Mouse (Mus musculus) heart, embryonic 13.5 days (tissue): ENCODE results near the gene Ap3b1. TPM values are rescaled to one million over a fixed set of nuclear protein-coding genes. Genes with fewer than 3 reads are reported as not detected.

Experiments used
- ATAC-seq: fragments of 200-750 bp; cut with Nextera tagmentation; 2 replicates; pipeline ENCODE4 v1.8.0; 2017; ENCODE audit warnings: moderate TSS enrichment; ENCODE audit not compliant: insufficient number of reproducible peaks, low FRiP score, low TSS enrichment; ENCODE audit errors: extremely low read depth
- H3K27ac ChIP-seq: fragments of 300-500 bp; sonication (generic); replicated peaks from 2 replicates; pipeline ENCODE4 v1.5.1; 2015; ENCODE audit warnings: moderate library complexity, mild to moderate bottlenecking, inconsistent platforms
- H3K27me3 ChIP-seq: fragments of 300-500 bp; sonication (generic); replicated peaks from 2 replicates; pipeline ENCODE4 v1.6.1; 2015; ENCODE audit warnings: mild to moderate bottlenecking, inconsistent platforms
- H3K36me3 ChIP-seq: fragments of 300-500 bp; sonication (generic); 2 replicates; pipeline ENCODE4 v1.6.1; 2015; ENCODE audit warnings: mild to moderate bottlenecking, inconsistent platforms
- H3K4me1 ChIP-seq: fragments of 300-500 bp; sonication (generic); 2 replicates; pipeline ENCODE4 v1.6.1; 2015; ENCODE audit warnings: inconsistent platforms
- H3K4me2 ChIP-seq: fragments of 300-500 bp; sonication (generic); 2 replicates; pipeline ENCODE4 v1.6.1; 2015; ENCODE audit warnings: inconsistent platforms, mild to moderate bottlenecking, moderate library complexity
- H3K4me3 ChIP-seq: fragments of 300-500 bp; sonication (generic); 2 replicates; pipeline ENCODE4 v1.5.1; 2015; ENCODE audit warnings: moderate library complexity, mild to moderate bottlenecking, inconsistent platforms
- H3K9ac ChIP-seq: fragments of 300-500 bp; sonication (generic); 2 replicates; pipeline ENCODE4 v1.6.1; 2015; ENCODE audit warnings: inconsistent platforms, mild to moderate bottlenecking, moderate library complexity
- H3K9me3 ChIP-seq: fragments of 300-500 bp; sonication (generic); 2 replicates; pipeline ENCODE4 v1.6.1; 2016; ENCODE audit warnings: inconsistent platforms
- WGBS: fragments of 180-500 bp; shearing (Covaris S2); methylation state at CpG from one replicate; pipeline ENCODE4 v1.1.7; 2015; ENCODE audit warnings: mixed read lengths; 5-methylcytosine and 5-hydroxymethylcytosine counted together
- polyA plus RNA-seq: library from polyadenylated mRNA; unstranded; fragments of >200 nt; fragmentation: Nextera tagmentation; extraction: Ambion mirVana; gene quantifications from 2 replicates; pipeline ENCODE4 v1.2.1, GENCODE M21; 2015

Ap3b1 gene
- polyA plus RNA-seq, 1 experiment from 2014 or later, result 29.4 TPM

DNA sequence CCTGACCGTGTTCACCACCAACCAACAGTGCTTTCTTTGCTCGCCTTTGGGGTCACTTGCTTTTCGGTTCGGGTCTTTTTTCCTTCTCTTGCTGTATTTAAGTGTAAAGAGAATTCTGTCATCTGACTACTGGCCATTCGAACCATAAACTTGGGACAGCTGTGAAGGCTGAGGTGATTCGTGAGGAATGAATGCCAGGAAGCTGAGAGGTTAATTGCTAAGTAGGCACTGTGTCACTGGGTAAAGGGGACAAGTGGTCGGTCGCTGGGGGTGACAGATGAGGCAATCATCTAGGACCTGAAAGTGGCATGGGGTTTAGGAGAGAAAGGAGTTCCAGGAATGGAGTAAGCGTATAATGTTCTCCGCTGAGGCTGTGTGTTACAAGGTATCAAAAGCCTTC, 212.2 kb downstream of the Ap3b1 start:
- Histone ChIP-seq H3K4me2 (no peak overlapping the region), H3K9ac (no peak overlapping the region), H3K4me3 (no peak overlapping the region), H3K4me1 (peaks cover 7% of the 10 kb centered on the region; the same call in 1 of the 2 replicates), H3K27ac (no peak overlapping the region), H3K27me3 (peaks cover 15% of the 10 kb centered on the region), H3K36me3 (peaks cover 10% of the 10 kb centered on the region), H3K9me3 (no peaks in the 10 kb centered on the region)
- 81% methylated on average over 10 of the region's 10 CpGs for WGBS
- ATAC-seq, result no peak

DNA sequence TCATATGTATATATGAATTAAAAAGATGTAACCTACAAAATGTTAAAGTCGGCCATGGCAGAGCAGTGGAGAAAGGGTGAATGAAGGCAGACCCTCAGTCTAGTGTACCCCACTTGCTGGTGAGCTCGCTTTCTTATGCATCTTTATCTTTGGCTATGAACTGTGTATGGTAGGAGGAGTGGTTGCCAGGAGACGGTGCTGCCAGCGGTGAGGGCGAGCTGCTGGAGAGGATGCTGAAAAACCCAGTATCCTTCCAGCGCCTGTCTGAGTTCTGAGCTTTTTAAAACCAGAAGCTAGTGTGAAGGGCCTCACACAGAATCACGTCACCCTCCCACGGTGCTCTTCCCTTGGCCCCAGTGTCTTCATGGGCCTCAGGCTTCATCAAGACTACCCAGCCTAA, 214.6 kb downstream of the Ap3b1 start:
- H3K27me3 ChIP-seq, result peaks cover 35% of the 10 kb centered on the region
- no peaks in the 10 kb centered on the region for H3K36me3 ChIP-seq
- ATAC-seq, result no peak
- H3K4me2 ChIP-seq, result no peak overlapping the region
- peaks cover 7% of the 10 kb centered on the region; the same call in 1 of the 2 replicates for H3K4me1 ChIP-seq
- H3K4me3 ChIP-seq, result no peak overlapping the region
- 83% methylated on average over 8 of the region's 8 CpGs for WGBS
- no peak overlapping the region for H3K9ac ChIP-seq
- H3K27ac ChIP-seq, result no peak overlapping the region
- H3K9me3 ChIP-seq, result no peaks in the 10 kb centered on the region

DNA sequence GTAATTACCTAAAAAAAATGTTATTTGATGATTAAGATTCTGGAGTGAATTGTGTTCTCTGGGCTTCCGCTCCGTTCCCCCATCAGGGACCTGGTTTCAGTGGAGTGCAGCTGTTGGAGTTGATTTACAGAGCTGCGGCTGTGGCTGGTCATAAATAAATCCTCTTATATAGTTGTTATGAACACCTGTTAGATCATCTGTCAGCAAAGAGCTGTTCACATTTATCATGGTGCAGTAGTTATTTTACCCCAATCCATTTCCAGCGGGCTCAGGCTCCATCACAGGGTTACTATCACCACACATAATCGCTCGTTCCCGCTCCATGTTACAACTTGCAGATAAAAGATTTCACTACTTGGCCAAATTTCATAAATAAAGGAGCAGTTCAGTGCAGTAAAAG, 215.1 kb downstream of the Ap3b1 start:
- Histone ChIP-seq H3K4me3 (no peak overlapping the region), H3K27ac (no peak overlapping the region), H3K9me3 (no peaks in the 10 kb centered on the region), H3K9ac (no peak overlapping the region), H3K4me2 (no peak overlapping the region), H3K4me1 (peaks cover 7% of the 10 kb centered on the region; the same call in 1 of the 2 replicates), H3K36me3 (no peaks in the 10 kb centered on the region), H3K27me3 (peaks cover 39% of the 10 kb centered on the region)
- ATAC-seq, result no peak
- WGBS, result 83% methylated on average over 7 of the region's 7 CpGs

DNA sequence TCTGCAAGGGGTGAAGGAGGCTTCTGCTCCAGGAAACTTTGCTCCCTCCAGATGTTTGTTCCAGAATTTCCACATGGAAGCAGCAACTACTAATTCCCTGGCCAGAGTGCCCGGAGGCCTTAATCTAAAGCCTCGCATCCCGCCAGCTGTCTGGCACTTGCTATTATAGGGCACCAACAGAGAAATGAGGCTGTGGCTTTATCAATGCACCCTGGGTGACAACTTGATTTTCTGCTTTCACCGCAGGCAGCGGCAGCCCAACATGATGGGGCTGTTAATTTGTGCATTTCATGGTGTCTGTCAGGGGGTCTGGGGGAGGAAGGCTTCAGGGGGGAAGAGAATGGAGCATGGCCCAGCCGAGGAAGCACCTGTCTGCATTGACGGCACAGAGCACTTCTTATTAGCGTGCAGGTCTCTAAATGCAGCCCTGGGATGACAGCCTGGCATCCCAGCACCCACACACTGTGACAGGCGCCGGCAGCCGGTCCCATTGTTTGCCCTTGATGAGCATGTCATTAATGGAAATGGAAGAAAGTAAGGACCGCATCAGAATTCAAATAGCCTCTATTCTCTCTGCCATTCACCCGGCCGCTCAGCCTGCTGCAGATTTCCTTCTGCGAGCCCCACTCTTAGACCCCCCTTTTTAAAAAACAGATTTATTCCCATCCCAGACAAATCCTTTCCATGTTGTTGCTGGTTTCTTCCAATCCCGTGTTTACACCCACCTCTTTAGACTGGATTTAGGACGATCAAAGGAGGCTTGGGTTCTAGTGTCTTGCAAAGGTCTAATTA, 217.0 kb downstream of the Ap3b1 start:
- WGBS, result 26% methylated on average over 17 of the region's 17 CpGs
- H3K36me3 ChIP-seq, result no peaks in the 10 kb centered on the region
- H3K9me3 ChIP-seq, result no peaks in the 10 kb centered on the region
- no peak overlapping the region for H3K4me3 ChIP-seq
- peaks cover 39% of the 10 kb centered on the region for H3K27me3 ChIP-seq
- no peak overlapping the region for H3K27ac ChIP-seq
- ATAC-seq, result no peak
- 0 out of 2 replicates have a peak, but pooled peaks cover 7% of the 10 kb centered on the region for H3K4me1 ChIP-seq
- no peak overlapping the region for H3K9ac ChIP-seq
- no peak overlapping the region for H3K4me2 ChIP-seq

DNA sequence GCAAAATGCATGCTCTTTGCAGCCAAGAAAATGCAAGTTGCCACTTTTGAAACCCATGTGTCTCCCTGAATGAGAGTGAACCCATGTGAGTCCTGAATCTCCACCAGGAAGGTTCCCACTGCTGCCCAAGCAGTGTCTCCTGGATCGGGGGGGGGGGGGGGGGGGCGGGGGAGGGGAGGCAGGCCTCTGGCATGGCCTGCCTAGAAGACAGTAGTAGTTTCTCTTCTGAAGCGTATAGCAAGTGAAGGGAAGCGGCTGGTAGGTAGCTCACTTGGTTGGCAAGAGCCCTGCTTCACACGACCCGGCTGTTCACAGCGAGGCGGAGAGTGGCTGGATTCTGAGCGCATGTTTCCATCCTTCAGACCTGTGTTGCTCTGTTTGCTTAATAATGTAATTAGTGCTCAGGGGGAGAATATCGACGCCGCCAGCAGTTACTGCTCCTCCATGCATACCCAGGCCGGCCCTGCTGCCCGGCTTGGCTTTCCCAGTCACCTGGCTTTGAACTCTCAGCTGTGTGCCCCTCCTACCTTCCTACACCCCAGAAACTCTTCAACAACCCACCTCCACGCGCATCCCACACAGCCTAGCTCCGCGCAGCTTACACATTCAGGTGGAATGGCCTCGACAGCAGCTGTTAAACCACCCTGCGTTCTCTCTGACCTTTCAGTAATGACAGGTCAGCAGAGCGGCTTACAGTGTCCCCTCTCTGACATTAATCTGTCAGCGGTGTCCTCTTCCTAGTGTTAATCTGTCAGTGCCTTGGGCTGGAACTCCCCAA, 217.8 kb downstream of the Ap3b1 start:
- H3K4me2 ChIP-seq, result no peak overlapping the region
- H3K9ac ChIP-seq, result no peak overlapping the region
- no peaks in the 10 kb centered on the region for H3K36me3 ChIP-seq
- no peak overlapping the region for H3K4me3 ChIP-seq
- 38% methylated on average over 22 of the region's 22 CpGs for WGBS
- no peaks in the 10 kb centered on the region for H3K9me3 ChIP-seq
- no peak overlapping the region for H3K27ac ChIP-seq
- no peak for ATAC-seq
- 0 out of 2 replicates have a peak, but pooled peaks cover 7% of the 10 kb centered on the region for H3K4me1 ChIP-seq
- peaks cover 39% of the 10 kb centered on the region for H3K27me3 ChIP-seq

DNA sequence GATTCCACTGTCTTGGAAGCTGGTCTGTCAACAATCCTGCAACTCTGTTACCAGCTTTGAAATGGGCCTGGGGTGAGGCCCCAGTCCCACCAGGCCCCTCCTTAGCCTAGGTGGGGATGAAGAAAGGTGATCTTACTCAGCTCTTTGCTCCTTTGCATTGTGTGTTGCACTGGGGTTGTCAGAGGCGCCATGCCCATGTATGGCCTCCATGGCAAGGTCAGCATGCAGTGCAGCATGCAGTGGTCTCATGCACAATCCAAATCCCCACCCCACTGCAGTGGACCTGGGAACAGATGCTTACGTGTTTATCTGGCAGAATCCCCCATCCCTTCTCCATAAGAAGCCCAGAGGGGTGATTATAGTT, 218.4 kb downstream of the Ap3b1 start:
- Histone ChIP-seq H3K4me1 (0 out of 2 replicates have a peak, but pooled peaks cover 7% of the 10 kb centered on the region), H3K27ac (no peak overlapping the region), H3K4me3 (no peak overlapping the region), H3K27me3 (peaks cover 39% of the 10 kb centered on the region), H3K4me2 (no peak overlapping the region), H3K9me3 (no peaks in the 10 kb centered on the region), H3K36me3 (no peaks in the 10 kb centered on the region), H3K9ac (no peak overlapping the region)
- ATAC-seq, result no peak
- 76% methylated on average over 2 of the region's 2 CpGs for WGBS

DNA sequence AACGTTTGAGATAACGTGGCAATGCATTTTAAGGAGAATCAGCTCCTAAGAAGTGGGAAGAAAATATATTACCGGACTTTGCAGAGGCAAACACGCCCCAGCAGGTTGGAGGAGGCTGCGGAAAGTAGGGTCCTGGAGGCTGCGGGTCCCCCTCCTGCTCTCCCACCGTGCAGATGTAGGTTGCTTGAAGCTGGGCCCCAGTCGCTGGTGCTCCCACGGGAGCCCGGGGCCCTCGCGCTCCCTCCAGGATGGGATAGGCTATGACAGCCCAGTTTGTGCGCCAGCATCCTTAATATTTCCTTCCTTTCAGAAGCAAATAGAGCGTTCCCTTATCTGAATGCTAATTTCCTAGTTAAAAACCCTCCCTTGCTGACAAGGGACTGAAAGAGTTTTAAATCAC, 236.5 kb downstream of the Ap3b1 start:
- Histone ChIP-seq H3K4me2 (peak overlapping the region; percentile 68; the same call in 1 of the 2 replicates), H3K4me1 (peaks cover 10% of the 10 kb centered on the region), H3K9ac (no peak overlapping the region), H3K4me3 (peak overlapping the region; percentile 45), H3K9me3 (no peaks in the 10 kb centered on the region), H3K27me3 (peaks cover 82% of the 10 kb centered on the region), H3K36me3 (no peaks in the 10 kb centered on the region), H3K27ac (no peak overlapping the region)
- ATAC-seq, result no peak
- 7% methylated on average over 14 of the region's 14 CpGs for WGBS

DNA sequence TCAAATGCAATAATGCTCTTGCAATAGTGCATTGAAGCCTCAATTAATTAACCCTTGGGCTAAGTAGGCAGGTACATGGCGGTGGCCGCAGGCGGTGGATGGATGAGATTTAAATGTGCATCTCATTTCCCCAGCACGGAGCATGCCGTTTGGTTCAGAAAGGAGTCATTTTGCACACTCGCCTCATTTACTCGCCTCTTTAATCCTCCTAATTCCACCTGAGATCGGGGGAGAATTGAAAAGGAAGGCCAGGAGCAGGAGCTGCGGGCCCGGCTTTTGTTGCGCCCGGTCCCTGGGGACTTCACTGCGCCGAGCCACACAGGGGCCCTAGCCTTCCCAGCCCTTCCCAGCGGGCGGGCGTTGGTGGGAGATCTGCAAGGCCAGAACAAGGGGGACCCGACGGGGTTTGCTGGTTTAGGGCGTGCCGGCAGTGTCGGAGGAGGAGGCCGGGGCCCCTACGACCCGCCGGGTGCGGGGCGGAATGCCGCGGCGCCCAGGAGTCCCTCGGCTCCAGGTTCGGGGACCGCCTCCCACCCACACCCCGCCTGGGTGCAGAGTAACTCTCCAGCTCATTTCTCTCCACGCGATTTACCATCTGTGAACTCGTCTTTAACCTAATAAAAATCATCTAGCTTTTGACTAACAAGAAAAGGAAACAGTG, 237.1 kb downstream of the Ap3b1 start:
- Histone ChIP-seq H3K4me2 (peak overlapping the region; percentile 68), H3K9me3 (no peaks in the 10 kb centered on the region), H3K9ac (peak overlapping the region; percentile 29; the same call in 1 of the 2 replicates), H3K36me3 (no peaks in the 10 kb centered on the region), H3K4me1 (peaks cover 10% of the 10 kb centered on the region), H3K27ac (no peak overlapping the region), H3K4me3 (peak overlapping the region; percentile 45), H3K27me3 (peaks cover 84% of the 10 kb centered on the region)
- 1% methylated on average over 38 of the region's 38 CpGs for WGBS
- ATAC-seq, result no peak

DNA sequence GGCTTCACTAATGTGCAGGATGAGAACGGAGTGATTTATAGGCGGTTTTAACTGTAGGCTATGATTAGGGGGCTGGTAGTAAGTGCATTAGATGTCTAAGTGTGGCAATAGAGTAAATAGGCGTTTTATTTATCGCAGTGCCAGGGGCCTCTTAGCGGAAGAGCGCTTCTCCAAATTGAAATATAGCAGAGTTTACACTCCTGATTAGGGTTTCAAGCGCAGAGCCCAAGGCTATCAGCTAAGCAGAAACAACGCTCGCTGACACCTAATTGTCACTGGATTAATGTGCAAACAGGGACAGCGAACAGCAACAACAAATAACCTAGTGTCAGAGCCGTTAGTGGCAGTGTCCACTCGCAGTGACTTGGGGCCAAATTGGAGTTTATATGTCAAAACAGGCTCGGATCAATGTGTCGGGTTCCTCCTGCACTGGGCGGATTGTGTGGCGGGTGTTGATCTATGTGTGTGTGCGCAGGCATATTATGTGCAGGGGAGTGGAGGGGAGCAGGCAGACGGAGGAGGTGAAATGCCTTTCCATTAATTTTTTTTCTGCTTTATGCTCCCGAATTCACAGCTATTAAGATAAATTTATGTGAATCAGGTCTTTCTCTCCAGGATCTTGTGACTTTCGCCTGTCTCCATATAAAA, 237.8 kb downstream of the Ap3b1 start:
- H3K4me1 ChIP-seq, result peaks cover 10% of the 10 kb centered on the region
- H3K27me3 ChIP-seq, result peaks cover 86% of the 10 kb centered on the region
- no peak for ATAC-seq
- no peaks in the 10 kb centered on the region for H3K36me3 ChIP-seq
- peak overlapping the region; percentile 45 for H3K4me3 ChIP-seq
- H3K27ac ChIP-seq, result no peak overlapping the region
- H3K4me2 ChIP-seq, result peak overlapping the region; percentile 68
- 0 out of 2 replicates have a peak overlapping the region, but pooled peaks have one; percentile 24 for H3K9ac ChIP-seq
- H3K9me3 ChIP-seq, result no peaks in the 10 kb centered on the region
- 13% methylated on average over 20 of the region's 20 CpGs for WGBS

DNA sequence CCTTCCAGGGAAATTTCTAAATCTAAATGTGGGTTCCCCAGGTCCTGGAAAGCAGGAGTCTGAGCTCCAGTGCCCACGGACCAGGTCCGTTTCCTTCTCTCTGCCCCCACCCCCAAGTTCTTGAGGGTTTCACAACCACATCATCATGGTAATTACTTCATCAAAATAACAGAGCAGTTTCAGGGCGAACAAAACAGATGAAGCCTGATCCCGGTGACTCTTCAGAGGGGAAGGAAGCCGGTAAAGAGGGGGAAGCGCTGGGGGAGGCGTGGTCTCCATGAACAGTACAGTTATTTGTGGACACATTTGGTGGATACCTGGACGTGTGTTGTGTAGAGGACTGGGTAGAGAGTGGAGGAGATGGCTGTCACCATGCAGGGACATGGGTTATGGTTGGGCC, 241.0 kb downstream of the Ap3b1 start:
- Histone ChIP-seq H3K9me3 (no peaks in the 10 kb centered on the region), H3K4me2 (no peak overlapping the region), H3K36me3 (no peaks in the 10 kb centered on the region), H3K27ac (no peak overlapping the region), H3K27me3 (peaks cover 85% of the 10 kb centered on the region), H3K4me1 (peaks cover 10% of the 10 kb centered on the region), H3K9ac (no peak overlapping the region), H3K4me3 (no peak overlapping the region)
- WGBS, result 43% methylated on average over 8 of the region's 8 CpGs
- no peak for ATAC-seq
